Mouse (Mus musculus): ENCODE measurements around the gene Atg9b. TPM values are rescaled to one million over a fixed set of nuclear protein-coding genes. Genes with fewer than 3 reads are reported as not detected.

Atg9b gene
- polyA plus RNA-seq, 1 experiment from 2014 or later: 0.89 TPM

GRCm38 (mm10) chr5:24351701-24352171 lies 40.2 kb downstream of the Atg9b start:
- Histone ChIP-seq H3K4me1 (ENCODE audit: control insufficient read depth, insufficient read depth, low read length) (peaks cover 47% of the 10 kb centered on the region), H3K9me3 (ENCODE audit: control insufficient read depth, low read length) (no peaks in the 10 kb centered on the region), H3K27ac (ENCODE audit: low read depth, low read length) (peak overlapping the region; percentile 98), H3K9ac (ENCODE audit: low read length) (peak overlapping the region; percentile 81), H3K36me3 (ENCODE audit: control insufficient read depth, insufficient read depth, low read length) (no peaks in the 10 kb centered on the region), H3K27me3 (ENCODE audit: control insufficient read depth, insufficient read depth, low read length) (peaks cover 12% of the 10 kb centered on the region), H3K4me2 (ENCODE audit: low read depth) (peak overlapping the region; percentile 92), H3K4me3 (ENCODE audit: low read depth, low read length) (peak overlapping the region; percentile 72)
- 0% methylated on average over 20 of the region's 41 CpGs for WGBS
- peak; percentile 92 for DNase-seq (ENCODE audit: low spot score)
- peak; percentile 78 for ATAC-seq (ENCODE audit: insufficient read depth, low FRiP score, low TSS enrichment)

GRCm38 (mm10) chr5:24351278-24351677 lies 40.7 kb downstream of the Atg9b start, which contains the start of gene Kcnh2:
Gene Kcnh2, minus strand, starts transcription at chr5:24351604.
- DNase-seq (ENCODE audit: low spot score) (no peak), ATAC-seq (ENCODE audit: insufficient read depth, low FRiP score, low TSS enrichment) (peak; percentile 45)
- Histone ChIP-seq H3K4me3 (ENCODE audit: low read depth, low read length) (peak within 1 kb of the TSS; percentile 72), H3K4me1 (ENCODE audit: control insufficient read depth, insufficient read depth, low read length) (peaks cover 47% of the 10 kb centered on the region), H3K27ac (ENCODE audit: low read depth, low read length) (peak within 1 kb of the TSS; percentile 98), H3K9ac (ENCODE audit: low read length) (peak within 1 kb of the TSS; percentile 81), H3K36me3 (ENCODE audit: control insufficient read depth, insufficient read depth, low read length) (no peaks in the 10 kb centered on the region), H3K4me2 (ENCODE audit: low read depth) (peak within 1 kb of the TSS; percentile 92), H3K27me3 (ENCODE audit: control insufficient read depth, insufficient read depth, low read length) (peaks cover 12% of the 10 kb centered on the region), H3K9me3 (ENCODE audit: control insufficient read depth, low read length) (no peaks in the 10 kb centered on the region)
- 2% methylated on average over 37 of the region's 53 CpGs for WGBS

GRCm38 (mm10) chr5:24350531-24351250 lies 41.3 kb downstream of the Atg9b start:
- H3K4me3 ChIP-seq (ENCODE audit: low read depth, low read length): peak overlapping the region; percentile 72
- ATAC-seq (ENCODE audit: insufficient read depth, low FRiP score, low TSS enrichment): no peak
- H3K27ac ChIP-seq (ENCODE audit: low read depth, low read length): peak overlapping the region; percentile 73; the same call in 1 of the 2 replicates
- H3K4me1 ChIP-seq (ENCODE audit: control insufficient read depth, insufficient read depth, low read length): peaks cover 47% of the 10 kb centered on the region
- H3K9me3 ChIP-seq (ENCODE audit: control insufficient read depth, low read length): no peaks in the 10 kb centered on the region
- H3K4me2 ChIP-seq (ENCODE audit: low read depth): peak overlapping the region; percentile 92
- peak overlapping the region; percentile 81 for H3K9ac ChIP-seq (ENCODE audit: low read length)
- DNase-seq (ENCODE audit: low spot score): no peak
- no peaks in the 10 kb centered on the region for H3K36me3 ChIP-seq (ENCODE audit: control insufficient read depth, insufficient read depth, low read length)
- WGBS: 41% methylated on average over 13 of the region's 15 CpGs
- H3K27me3 ChIP-seq (ENCODE audit: control insufficient read depth, insufficient read depth, low read length): peaks cover 12% of the 10 kb centered on the region

GRCm38 (mm10) chr5:24350073-24350472 lies 41.9 kb downstream of the Atg9b start:
- Histone ChIP-seq H3K9me3 (ENCODE audit: control insufficient read depth, low read length) (no peaks in the 10 kb centered on the region), H3K27ac (ENCODE audit: low read depth, low read length) (no peak overlapping the region), H3K27me3 (ENCODE audit: control insufficient read depth, insufficient read depth, low read length) (peaks cover 12% of the 10 kb centered on the region), H3K9ac (ENCODE audit: low read length) (no peak overlapping the region), H3K36me3 (ENCODE audit: control insufficient read depth, insufficient read depth, low read length) (no peaks in the 10 kb centered on the region), H3K4me2 (ENCODE audit: low read depth) (peak overlapping the region; percentile 92), H3K4me1 (ENCODE audit: control insufficient read depth, insufficient read depth, low read length) (peaks cover 54% of the 10 kb centered on the region), H3K4me3 (ENCODE audit: low read depth, low read length) (peak overlapping the region; percentile 72)
- 59% methylated on average over 3 of the region's 3 CpGs for WGBS
- DNase-seq (ENCODE audit: low spot score): no peak
- ATAC-seq (ENCODE audit: insufficient read depth, low FRiP score, low TSS enrichment): no peak

- 2% methylated on average over 21 of the region's 30 CpGs for WGBS
- Histone ChIP-seq H3K4me2 (ENCODE audit: low read depth) (peak overlapping the region; percentile 94), H3K27me3 (ENCODE audit: control insufficient read depth, insufficient read depth, low read length) (peaks cover 12% of the 10 kb centered on the region), H3K4me3 (ENCODE audit: low read depth, low read length) (peak overlapping the region; percentile 43), H3K9me3 (ENCODE audit: control insufficient read depth, low read length) (no peaks in the 10 kb centered on the region), H3K27ac (ENCODE audit: low read depth, low read length) (0 out of 2 replicates have a peak overlapping the region, but pooled peaks have one; percentile 20), H3K4me1 (ENCODE audit: control insufficient read depth, insufficient read depth, low read length) (peaks cover 66% of the 10 kb centered on the region), H3K9ac (ENCODE audit: low read length) (peak overlapping the region; percentile 44), H3K36me3 (ENCODE audit: control insufficient read depth, insufficient read depth, low read length) (no peaks in the 10 kb centered on the region)
- peak; percentile 27 for DNase-seq (ENCODE audit: low spot score)
- no peak for ATAC-seq (ENCODE audit: insufficient read depth, low FRiP score, low TSS enrichment)
Measured at GRCm38 (mm10) chr5:24348546-24348945, 43.4 kb downstream of the Atg9b start.

GRCm38 (mm10) chr5:24348128-24348527 lies 43.8 kb downstream of the Atg9b start:
- 0 out of 2 replicates have a peak overlapping the region, but pooled peaks have one; percentile 20 for H3K27ac ChIP-seq (ENCODE audit: low read depth, low read length)
- peaks cover 68% of the 10 kb centered on the region for H3K4me1 ChIP-seq (ENCODE audit: control insufficient read depth, insufficient read depth, low read length)
- peak overlapping the region; percentile 94 for H3K4me2 ChIP-seq (ENCODE audit: low read depth)
- peak overlapping the region; percentile 44 for H3K9ac ChIP-seq (ENCODE audit: low read length)
- H3K27me3 ChIP-seq (ENCODE audit: control insufficient read depth, insufficient read depth, low read length): peaks cover 12% of the 10 kb centered on the region
- no peaks in the 10 kb centered on the region for H3K36me3 ChIP-seq (ENCODE audit: control insufficient read depth, insufficient read depth, low read length)
- ATAC-seq (ENCODE audit: insufficient read depth, low FRiP score, low TSS enrichment) (peak; percentile 2; the same call in 1 of the 2 replicates), DNase-seq (ENCODE audit: low spot score) (peak; percentile 77)
- no peaks in the 10 kb centered on the region for H3K9me3 ChIP-seq (ENCODE audit: control insufficient read depth, low read length)
- peak overlapping the region; percentile 43 for H3K4me3 ChIP-seq (ENCODE audit: low read depth, low read length)
- 0% methylated on average over 39 of the region's 41 CpGs for WGBS

GRCm38 (mm10) chr5:24347186-24347875 lies 44.6 kb downstream of the Atg9b start:
- Histone ChIP-seq H3K4me3 (ENCODE audit: low read depth, low read length) (no peak overlapping the region), H3K9ac (ENCODE audit: low read length) (no peak overlapping the region), H3K9me3 (ENCODE audit: control insufficient read depth, low read length) (no peaks in the 10 kb centered on the region), H3K4me2 (ENCODE audit: low read depth) (peak overlapping the region; percentile 94; the same call in 1 of the 2 replicates), H3K4me1 (ENCODE audit: control insufficient read depth, insufficient read depth, low read length) (peaks cover 63% of the 10 kb centered on the region), H3K36me3 (ENCODE audit: control insufficient read depth, insufficient read depth, low read length) (no peaks in the 10 kb centered on the region), H3K27ac (ENCODE audit: low read depth, low read length) (no peak overlapping the region), H3K27me3 (ENCODE audit: control insufficient read depth, insufficient read depth, low read length) (peaks cover 10% of the 10 kb centered on the region)
- 52% methylated on average over 7 of the region's 7 CpGs for WGBS
- DNase-seq (ENCODE audit: low spot score) (no peak), ATAC-seq (ENCODE audit: insufficient read depth, low FRiP score, low TSS enrichment) (no peak)

- WGBS: 93% methylated on average over 7 of the region's 7 CpGs
- no peak overlapping the region for H3K4me3 ChIP-seq (ENCODE audit: low read depth, low read length)
- peaks cover 10% of the 10 kb centered on the region for H3K27me3 ChIP-seq (ENCODE audit: control insufficient read depth, insufficient read depth, low read length)
- no peak overlapping the region for H3K9ac ChIP-seq (ENCODE audit: low read length)
- no peaks in the 10 kb centered on the region for H3K9me3 ChIP-seq (ENCODE audit: control insufficient read depth, low read length)
- H3K4me2 ChIP-seq (ENCODE audit: low read depth): no peak overlapping the region
- H3K4me1 ChIP-seq (ENCODE audit: control insufficient read depth, insufficient read depth, low read length): peaks cover 57% of the 10 kb centered on the region
- H3K36me3 ChIP-seq (ENCODE audit: control insufficient read depth, insufficient read depth, low read length): no peaks in the 10 kb centered on the region
- H3K27ac ChIP-seq (ENCODE audit: low read depth, low read length): no peak overlapping the region
- DNase-seq (ENCODE audit: low spot score): no peak
- no peak for ATAC-seq (ENCODE audit: insufficient read depth, low FRiP score, low TSS enrichment)
Measured at GRCm38 (mm10) chr5:24346313-24346712, 45.6 kb downstream of the Atg9b start.

Measured in neural tube, embryonic 11.5 days (tissue).